Mouse (Mus musculus): ENCODE data around the gene Tmem150c.

The Tmem150c gene

GRCm38 (mm10) chr5:100047871-100048270 is 111.7 kb downstream of the Tmem150c start:
- no peak for DNase-seq

- no peak for DNase-seq
These were observed 112.4 kb downstream of the Tmem150c start for GRCm38 (mm10) chr5:100047143-100047640.

GRCm38 (mm10) chr5:100046096-100046495 is 113.5 kb downstream of the Tmem150c start:
- DNase-seq = no peak

GRCm38 (mm10) chr5:100044621-100045020 is 115.0 kb downstream of the Tmem150c start:
- DNase-seq = no peak

- no peak for DNase-seq
These were observed 115.6 kb downstream of the Tmem150c start for GRCm38 (mm10) chr5:100044030-100044429.

GRCm38 (mm10) chr5:100043361-100043760 is 116.2 kb downstream of the Tmem150c start:
- DNase-seq = no peak

- no peak for DNase-seq
These were observed 117.1 kb downstream of the Tmem150c start for GRCm38 (mm10) chr5:100042467-100042866.

- no peak for DNase-seq
These were observed 118.3 kb downstream of the Tmem150c start for GRCm38 (mm10) chr5:100041272-100041671.

- peak; percentile 56 for DNase-seq
These were observed 119.3 kb downstream of the Tmem150c start for GRCm38 (mm10) chr5:100040281-100040784.

GRCm38 (mm10) chr5:100039602-100040142 is 119.9 kb downstream of the Tmem150c start, which contains the start of the genes Hnrnpdl and Enoph1:
Hnrnpdl (minus strand) TSS chr5:100039664.
Enoph1 (plus strand) TSS chr5:100039985.
- peak; percentile 97 for DNase-seq

- peak; percentile 96 for DNase-seq
These were observed 120.7 kb downstream of the Tmem150c start for GRCm38 (mm10) chr5:100038714-100039601.

GRCm38 (mm10) chr5:100037965-100038713 is 121.5 kb downstream of the Tmem150c start:
- DNase-seq = peak; percentile 93

GRCm38 (mm10) chr5:100036681-100037080 is 122.9 kb downstream of the Tmem150c start:
- peak; percentile 18 for DNase-seq

GRCm38 (mm10) chr5:100035950-100036349 is 123.7 kb downstream of the Tmem150c start:
- no peak for DNase-seq

GRCm38 (mm10) chr5:100032646-100033045 is 127.0 kb downstream of the Tmem150c start:
- no peak for DNase-seq

- no peak for DNase-seq
These were observed 127.5 kb downstream of the Tmem150c start for GRCm38 (mm10) chr5:100032107-100032506.

GRCm38 (mm10) chr5:100030069-100030468 is 129.5 kb downstream of the Tmem150c start:
- DNase-seq = no peak

All from liver (tissue).